Mouse (Mus musculus) hindbrain, embryonic 12.5 days (tissue): ENCODE results near the gene Kif17. TPM values are rescaled to one million over a fixed set of nuclear protein-coding genes. Genes with fewer than 3 reads are reported as not detected.
A peak's percentile ranks its signal among the peaks of the same experiment; 100 is the strongest.

Source experiments
- ATAC-seq: fragments of 200-750 bp; cut with Nextera tagmentation; 2 replicates; pipeline ENCODE4 v1.8.0; 2017; ENCODE audit warnings: moderate TSS enrichment; ENCODE audit not compliant: low FRiP score
- H3K27ac ChIP-seq: fragments of 300-500 bp; sonication (generic); 2 replicates; pipeline ENCODE4 v1.5.1; 2016; ENCODE audit warnings: mild to moderate bottlenecking
- H3K27me3 ChIP-seq: fragments of 300-500 bp; sonication (generic); 2 replicates; pipeline ENCODE4 v1.6.1; 2016; ENCODE audit warnings: mild to moderate bottlenecking
- H3K36me3 ChIP-seq: fragments of 300-500 bp; sonication (generic); 2 replicates; pipeline ENCODE4 v1.6.1; 2016; ENCODE audit warnings: mild to moderate bottlenecking
- H3K4me1 ChIP-seq: fragments of 300-500 bp; sonication (generic); 2 replicates; pipeline ENCODE4 v1.6.1; 2016
- H3K4me2 ChIP-seq: fragments of 300-500 bp; sonication (generic); replicated peaks from 2 replicates; pipeline ENCODE4 v1.6.1; 2016; ENCODE audit warnings: mild to moderate bottlenecking
- H3K4me3 ChIP-seq: fragments of 300-500 bp; sonication (generic); 2 replicates; pipeline ENCODE4 v1.5.1; 2016; ENCODE audit warnings: mild to moderate bottlenecking
- H3K9ac ChIP-seq: fragments of 300-500 bp; sonication (generic); 2 replicates; pipeline ENCODE4 v1.6.1; 2016; ENCODE audit warnings: mild to moderate bottlenecking, moderate library complexity
- H3K9me3 ChIP-seq: fragments of 300-500 bp; sonication (generic); replicated peaks from 2 replicates; pipeline ENCODE4 v1.6.1; 2016; ENCODE audit warnings: mild to moderate bottlenecking
- WGBS: fragments of 180-500 bp; shearing (Covaris S2); methylation state at CpG from one replicate; pipeline ENCODE4 v1.1.7; 2016; 5-methylcytosine and 5-hydroxymethylcytosine counted together
- polyA plus RNA-seq: library from polyadenylated mRNA; unstranded; fragments of >200 nt; fragmentation: Nextera tagmentation; extraction: Ambion mirVana; gene quantifications from 2 replicates; pipeline ENCODE4 v1.2.1, GENCODE M21; 2016

Gene Kif17
- polyA plus RNA-seq, 1 experiment from 2014 or later = 1.5 TPM

GRCm38 (mm10) chr4:138220761-138221160, 29.5 kb upstream of the Kif17 start:
- H3K27ac ChIP-seq = no peak overlapping the region
- no peak overlapping the region for H3K9ac ChIP-seq
- 88% methylated on average over 7 of the region's 7 CpGs for WGBS
- peaks cover 29% of the 10 kb centered on the region for H3K4me1 ChIP-seq
- no peak overlapping the region for H3K4me3 ChIP-seq
- peaks cover 44% of the 10 kb centered on the region for H3K36me3 ChIP-seq
- H3K9me3 ChIP-seq = no peaks in the 10 kb centered on the region
- no peak overlapping the region for H3K4me2 ChIP-seq
- no peaks in the 10 kb centered on the region for H3K27me3 ChIP-seq
- no peak for ATAC-seq

- no peak overlapping the region for H3K9ac ChIP-seq
- WGBS = 93% methylated on average over 5 of the region's 5 CpGs
- H3K4me2 ChIP-seq = no peak overlapping the region
- no peak overlapping the region for H3K4me3 ChIP-seq
- peaks cover 27% of the 10 kb centered on the region for H3K4me1 ChIP-seq
- H3K36me3 ChIP-seq = peaks cover 50% of the 10 kb centered on the region
- H3K9me3 ChIP-seq = no peaks in the 10 kb centered on the region
- H3K27ac ChIP-seq = no peak overlapping the region
- ATAC-seq = no peak
- no peaks in the 10 kb centered on the region for H3K27me3 ChIP-seq
Observed at GRCm38 (mm10) chr4:138221406-138221805, 28.8 kb upstream of the Kif17 start.

- WGBS = 87% methylated on average over 5 of the region's 5 CpGs
- no peaks in the 10 kb centered on the region for H3K9me3 ChIP-seq
- no peak overlapping the region for H3K9ac ChIP-seq
- H3K4me2 ChIP-seq = no peak overlapping the region
- H3K27me3 ChIP-seq = no peaks in the 10 kb centered on the region
- H3K4me3 ChIP-seq = no peak overlapping the region
- H3K36me3 ChIP-seq = peaks cover 59% of the 10 kb centered on the region
- no peak for ATAC-seq
- H3K4me1 ChIP-seq = peaks cover 27% of the 10 kb centered on the region
- H3K27ac ChIP-seq = no peak overlapping the region
Observed at GRCm38 (mm10) chr4:138222396-138222795, 27.8 kb upstream of the Kif17 start.

- no peak for ATAC-seq
- 89% methylated on average over 10 of the region's 10 CpGs for WGBS
- Histone ChIP-seq H3K36me3 (peaks cover 66% of the 10 kb centered on the region), H3K4me3 (no peak overlapping the region), H3K9me3 (no peaks in the 10 kb centered on the region), H3K4me1 (peaks cover 18% of the 10 kb centered on the region), H3K9ac (no peak overlapping the region), H3K4me2 (no peak overlapping the region), H3K27me3 (no peaks in the 10 kb centered on the region), H3K27ac (no peak overlapping the region)
Observed at GRCm38 (mm10) chr4:138223623-138224022, 26.6 kb upstream of the Kif17 start.

DNA sequence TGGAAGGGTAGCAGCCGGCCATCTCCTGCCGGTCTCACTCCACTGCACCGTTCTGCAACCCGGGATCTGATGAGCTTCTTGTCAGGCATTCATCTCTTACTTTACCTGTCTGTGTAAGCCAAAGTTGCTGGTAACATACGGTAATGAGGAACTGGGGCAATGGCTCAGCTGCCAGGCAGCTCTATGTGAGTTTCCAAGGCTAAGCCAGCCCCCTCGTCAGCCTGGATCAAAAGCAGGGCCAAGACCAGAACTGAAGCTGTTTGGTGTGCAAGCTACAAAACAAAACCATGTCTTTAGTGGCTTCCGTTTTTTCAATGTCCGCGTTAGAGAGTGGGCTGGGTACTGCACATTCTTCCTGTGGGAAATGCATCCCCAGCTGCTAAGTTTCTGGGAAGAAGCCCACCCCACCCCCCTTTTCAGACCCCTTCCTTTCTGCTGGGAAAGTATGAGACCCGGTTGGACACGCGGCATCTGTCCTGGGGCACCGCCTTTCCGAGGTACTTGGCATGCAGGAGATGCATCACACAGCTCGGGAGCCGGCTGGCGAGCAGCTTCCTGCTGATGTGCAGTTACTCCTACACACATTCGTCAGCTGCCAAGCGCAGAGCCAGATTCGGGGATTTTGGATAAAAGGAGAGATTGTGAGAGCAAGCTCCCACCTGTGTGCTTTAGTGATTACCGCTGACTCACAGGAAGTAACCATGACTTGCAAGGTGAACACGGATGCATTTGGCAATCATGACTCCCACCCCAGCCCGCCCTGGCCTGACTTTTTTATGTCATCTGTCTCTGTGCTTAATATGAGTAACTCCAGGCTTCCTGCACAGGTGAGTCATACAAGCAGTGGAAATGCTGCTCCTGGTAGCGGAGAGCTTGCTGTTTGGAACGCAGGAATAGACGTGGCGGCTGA, 3.2 kb upstream of the Kif17 start:
- Histone ChIP-seq H3K9ac (no peak overlapping the region), H3K4me2 (no peak overlapping the region), H3K27me3 (peaks cover 30% of the 10 kb centered on the region), H3K9me3 (no peaks in the 10 kb centered on the region), H3K4me3 (no peak overlapping the region), H3K4me1 (peaks cover 31% of the 10 kb centered on the region), H3K36me3 (peaks cover 52% of the 10 kb centered on the region), H3K27ac (no peak overlapping the region)
- WGBS = 62% methylated on average over 27 of the region's 27 CpGs
- no peak for ATAC-seq

DNA sequence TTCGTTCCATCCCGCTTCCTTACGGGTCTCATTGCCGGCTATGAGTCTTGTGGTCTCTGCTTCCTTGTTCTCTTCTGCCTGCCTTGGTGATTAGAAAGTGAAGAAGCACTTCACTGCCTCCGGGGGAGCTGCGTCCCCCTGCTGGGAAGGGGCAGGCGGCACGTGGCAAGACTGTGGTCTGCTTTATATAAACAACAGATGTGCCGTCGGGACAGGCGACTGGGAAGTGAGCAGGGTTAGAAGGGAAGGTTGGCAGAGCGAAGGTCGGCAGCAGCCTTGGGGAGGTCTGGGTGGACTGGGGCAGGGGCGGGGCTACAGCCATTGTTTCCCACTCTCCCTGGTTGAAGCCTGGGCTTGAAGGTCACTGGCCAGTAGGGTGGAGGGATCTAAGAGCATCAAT, 1.6 kb downstream of the Kif17 start:
- WGBS = 0% methylated on average over 14 of the region's 14 CpGs
- Histone ChIP-seq H3K9me3 (no peaks in the 10 kb centered on the region), H3K36me3 (peaks cover 8% of the 10 kb centered on the region), H3K9ac (peak overlapping the region; percentile 33), H3K4me3 (peak overlapping the region; percentile 58), H3K27me3 (peaks cover 67% of the 10 kb centered on the region), H3K27ac (peak overlapping the region; percentile 52), H3K4me2 (peak overlapping the region; percentile 95), H3K4me1 (peaks cover 36% of the 10 kb centered on the region)
- ATAC-seq = no peak

GRCm38 (mm10) chr4:138252231-138252630, 2.0 kb downstream of the Kif17 start:
- H3K27ac ChIP-seq = 0 out of 2 replicates have a peak overlapping the region, but pooled peaks have one; percentile 52
- 11% methylated on average over 5 of the region's 5 CpGs for WGBS
- H3K4me2 ChIP-seq = peak overlapping the region; percentile 95
- no peak for ATAC-seq
- peaks cover 71% of the 10 kb centered on the region for H3K27me3 ChIP-seq
- no peaks in the 10 kb centered on the region for H3K9me3 ChIP-seq
- peak overlapping the region; percentile 58 for H3K4me3 ChIP-seq
- peak overlapping the region; percentile 33 for H3K9ac ChIP-seq
- H3K36me3 ChIP-seq = peaks cover 5% of the 10 kb centered on the region
- H3K4me1 ChIP-seq = peaks cover 33% of the 10 kb centered on the region

GRCm38 (mm10) chr4:138257116-138257687, 7.0 kb downstream of the Kif17 start:
- WGBS = 80% methylated on average over 22 of the region's 22 CpGs
- Histone ChIP-seq H3K4me3 (no peak overlapping the region), H3K4me2 (no peak overlapping the region), H3K36me3 (peaks cover 5% of the 10 kb centered on the region; the same call in 1 of the 2 replicates), H3K27me3 (peaks cover 60% of the 10 kb centered on the region), H3K9ac (no peak overlapping the region), H3K9me3 (no peaks in the 10 kb centered on the region), H3K4me1 (peaks cover 10% of the 10 kb centered on the region), H3K27ac (no peak overlapping the region)
- ATAC-seq = no peak

DNA sequence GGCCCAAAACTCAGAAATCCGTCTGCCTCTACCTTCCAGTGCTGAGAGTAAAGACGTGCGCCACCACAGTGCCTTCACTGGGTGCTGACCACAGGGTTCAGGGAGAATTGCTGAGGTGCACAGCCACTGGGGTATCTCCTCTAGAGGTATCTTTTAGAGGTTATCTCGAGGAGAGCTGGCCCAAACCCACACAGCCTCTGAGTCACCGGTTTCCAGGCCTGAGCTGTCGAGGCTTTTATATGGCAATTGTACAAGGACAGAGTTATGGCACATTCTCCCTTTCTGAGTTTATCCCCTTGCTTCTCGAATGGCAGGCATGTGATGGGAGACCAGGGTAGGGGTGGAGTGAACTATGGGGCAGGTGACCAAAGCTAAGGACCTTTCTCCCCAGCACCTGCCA, 8.4 kb downstream of the Kif17 start:
- Histone ChIP-seq H3K4me1 (peaks cover 11% of the 10 kb centered on the region), H3K36me3 (peaks cover 5% of the 10 kb centered on the region; the same call in 1 of the 2 replicates), H3K27me3 (peaks cover 59% of the 10 kb centered on the region), H3K9ac (no peak overlapping the region), H3K9me3 (no peaks in the 10 kb centered on the region), H3K4me2 (no peak overlapping the region), H3K27ac (no peak overlapping the region), H3K4me3 (no peak overlapping the region)
- no peak for ATAC-seq
- WGBS = 84% methylated on average over 7 of the region's 7 CpGs

- peaks cover 56% of the 10 kb centered on the region for H3K27me3 ChIP-seq
- no peak overlapping the region for H3K9ac ChIP-seq
- no peak overlapping the region for H3K27ac ChIP-seq
- no peak overlapping the region for H3K4me2 ChIP-seq
- ATAC-seq = no peak
- H3K9me3 ChIP-seq = no peaks in the 10 kb centered on the region
- H3K4me1 ChIP-seq = peaks cover 11% of the 10 kb centered on the region
- no peak overlapping the region for H3K4me3 ChIP-seq
- WGBS = 85% methylated on average over 5 of the region's 5 CpGs
- peaks cover 5% of the 10 kb centered on the region; the same call in 1 of the 2 replicates for H3K36me3 ChIP-seq
Observed at GRCm38 (mm10) chr4:138259482-138259881, 9.2 kb downstream of the Kif17 start.

GRCm38 (mm10) chr4:138261843-138262681, 11.8 kb downstream of the Kif17 start:
- Histone ChIP-seq H3K27me3 (peaks cover 41% of the 10 kb centered on the region), H3K4me3 (peak overlapping the region; percentile 74), H3K9ac (peak overlapping the region; percentile 49), H3K9me3 (no peaks in the 10 kb centered on the region), H3K4me1 (peaks cover 11% of the 10 kb centered on the region), H3K4me2 (peak overlapping the region; percentile 76), H3K27ac (0 out of 2 replicates have a peak overlapping the region, but pooled peaks have one; percentile 7), H3K36me3 (peaks cover 5% of the 10 kb centered on the region; the same call in 1 of the 2 replicates)
- WGBS = under 1% methylated on average over 61 of the region's 78 CpGs
- ATAC-seq = peak; percentile 91

DNA sequence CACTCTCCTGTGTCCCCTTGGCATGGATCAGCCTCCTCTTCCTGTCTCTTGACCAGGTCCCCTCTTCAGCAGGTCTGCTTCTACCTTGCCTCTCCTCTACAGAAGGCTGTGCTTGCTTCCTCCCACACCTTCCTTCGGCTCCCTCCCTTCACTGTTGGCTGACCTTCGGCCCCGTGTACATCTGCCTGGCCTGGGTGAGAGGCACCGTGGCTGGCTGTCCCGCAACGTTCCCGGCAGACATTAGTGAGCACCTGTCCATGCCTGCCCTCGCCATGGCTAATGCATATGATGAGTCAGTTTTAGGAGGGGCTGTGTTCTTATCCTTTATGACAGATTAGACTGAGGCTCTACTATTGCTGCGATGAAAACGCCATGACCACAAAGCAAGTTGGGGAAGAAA, 17.6 kb downstream of the Kif17 start:
- H3K27ac ChIP-seq = no peak overlapping the region
- H3K9me3 ChIP-seq = no peaks in the 10 kb centered on the region
- 95% methylated on average over 10 of the region's 10 CpGs for WGBS
- H3K4me2 ChIP-seq = no peak overlapping the region
- H3K36me3 ChIP-seq = no peaks in the 10 kb centered on the region
- H3K4me1 ChIP-seq = peaks cover 4% of the 10 kb centered on the region; the same call in 1 of the 2 replicates
- no peak for ATAC-seq
- H3K4me3 ChIP-seq = no peak overlapping the region
- H3K9ac ChIP-seq = no peak overlapping the region
- peaks cover 13% of the 10 kb centered on the region for H3K27me3 ChIP-seq
